Mouse (Mus musculus) brown adipose tissue, adult 24 weeks (tissue): ENCODE measurements at regions not wholly inside any gene's neighbourhood (a gene's known extent, or its start where the extent isn't known, plus 50 kb on each side); places are given as distances from the start of the nearest gene placed in this dataset.

Experiments used
- H3K27ac ChIP-seq: fragments of 200-500 bp; replicated peaks from 2 replicates; pipeline ENCODE4 v1.5.1; 2012; ENCODE audit warnings: low read depth, mild to moderate bottlenecking, low read length
- H3K4me1 ChIP-seq: fragments of 200-500 bp; 2 replicates; pipeline ENCODE4 v1.6.1; 2012; ENCODE audit warnings: low read length, mixed read lengths; ENCODE audit not compliant: control insufficient read depth, insufficient read depth, insufficient read length
- H3K4me3 ChIP-seq: fragments of 200-500 bp; 2 replicates; pipeline ENCODE4 v1.5.1; 2012; ENCODE audit warnings: low read depth, mild to moderate bottlenecking, low read length, moderate library complexity; ENCODE audit not compliant: insufficient read depth

DNA sequence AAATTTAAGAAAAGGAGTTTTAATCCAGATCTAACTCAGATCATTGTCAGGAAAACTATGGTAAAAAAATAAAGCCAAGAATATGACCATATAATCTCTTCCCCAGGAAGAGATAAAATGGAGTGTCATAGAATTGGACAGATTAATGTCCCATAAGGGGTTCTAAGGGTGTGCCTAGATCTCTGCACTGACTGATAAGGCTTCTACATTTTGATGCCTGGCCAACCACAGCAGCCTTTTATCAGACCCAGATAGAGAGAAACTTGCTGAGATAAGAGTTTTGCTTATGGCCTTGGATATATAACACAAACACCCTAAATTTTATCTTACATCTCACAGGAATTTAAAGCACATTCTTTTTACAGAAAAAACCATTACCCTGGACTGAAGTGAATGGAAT lies 351.3 kb upstream of the Ccdc54 start:
- no peak overlapping the region for H3K27ac ChIP-seq
- no peaks in the 10 kb centered on the region for H3K4me1 ChIP-seq
- H3K4me3 ChIP-seq, result no peak overlapping the region

DNA sequence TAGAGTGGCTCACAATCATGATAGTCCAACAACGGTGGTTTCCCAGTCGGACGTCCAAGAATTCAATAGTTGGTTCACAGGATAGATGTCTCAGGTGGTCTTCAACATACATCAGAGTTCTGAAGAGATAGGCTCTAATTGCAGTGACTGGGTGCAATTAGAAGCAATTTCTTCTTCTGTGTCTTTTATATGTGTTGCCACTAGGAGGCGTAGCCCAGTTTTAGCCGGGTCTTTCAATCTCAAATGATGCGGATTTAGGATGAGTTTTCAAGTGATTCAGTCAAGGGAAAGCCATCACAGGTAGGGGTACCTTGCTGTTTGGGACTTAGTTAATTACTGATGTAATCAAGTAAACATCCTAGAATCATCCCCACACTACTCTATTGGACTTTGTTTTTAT lies 348.4 kb upstream of the Ccdc54 start:
- H3K27ac ChIP-seq, result no peak overlapping the region

DNA sequence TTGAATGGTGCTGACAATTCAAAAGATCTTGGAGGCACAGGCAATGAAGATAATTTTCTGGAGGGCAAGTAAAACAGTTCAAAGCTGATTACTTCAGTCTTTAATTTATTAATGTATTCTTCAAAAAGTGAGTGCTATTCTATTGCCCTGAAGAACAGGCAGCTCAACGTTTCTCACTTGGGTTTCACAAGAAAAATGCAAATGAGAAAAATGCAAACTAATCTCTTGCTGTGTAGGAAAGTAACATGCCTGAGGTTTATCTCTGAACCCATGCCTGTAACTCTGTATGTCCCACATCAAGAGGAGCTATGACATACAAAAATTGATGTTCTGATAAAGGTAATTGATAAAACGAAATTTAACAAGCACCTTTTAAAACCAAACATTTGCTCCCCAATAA lies 316.8 kb upstream of the Ccdc54 start:
- no peak overlapping the region for H3K4me3 ChIP-seq
- no peaks in the 10 kb centered on the region for H3K4me1 ChIP-seq
- H3K27ac ChIP-seq, result no peak overlapping the region

More for the DNA sequence above, 348.4 kb upstream of the Ccdc54 start:
- H3K4me1 ChIP-seq, result no peaks in the 10 kb centered on the region
- H3K4me3 ChIP-seq, result no peak overlapping the region

DNA sequence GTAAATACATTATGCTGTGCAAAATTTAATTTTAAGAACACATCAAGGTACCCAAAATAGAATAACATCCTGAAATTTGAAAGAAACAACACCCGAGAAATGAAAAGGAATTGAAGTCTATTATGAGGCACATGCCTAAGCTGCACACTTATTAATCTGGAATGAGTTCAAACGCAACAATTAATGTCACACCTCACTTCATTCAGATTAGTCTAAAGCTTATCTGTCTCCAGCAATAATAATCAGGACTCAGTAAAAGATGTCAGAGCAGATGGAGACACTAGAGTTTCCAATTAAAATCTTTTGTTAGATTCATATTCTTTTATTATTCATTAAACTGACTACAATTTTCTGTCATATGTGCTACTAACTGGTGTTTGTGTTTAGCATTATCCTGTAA lies 308.2 kb upstream of the Ccdc54 start:
- H3K4me1 ChIP-seq, result no peaks in the 10 kb centered on the region
- no peak overlapping the region for H3K27ac ChIP-seq
- no peak overlapping the region for H3K4me3 ChIP-seq

DNA sequence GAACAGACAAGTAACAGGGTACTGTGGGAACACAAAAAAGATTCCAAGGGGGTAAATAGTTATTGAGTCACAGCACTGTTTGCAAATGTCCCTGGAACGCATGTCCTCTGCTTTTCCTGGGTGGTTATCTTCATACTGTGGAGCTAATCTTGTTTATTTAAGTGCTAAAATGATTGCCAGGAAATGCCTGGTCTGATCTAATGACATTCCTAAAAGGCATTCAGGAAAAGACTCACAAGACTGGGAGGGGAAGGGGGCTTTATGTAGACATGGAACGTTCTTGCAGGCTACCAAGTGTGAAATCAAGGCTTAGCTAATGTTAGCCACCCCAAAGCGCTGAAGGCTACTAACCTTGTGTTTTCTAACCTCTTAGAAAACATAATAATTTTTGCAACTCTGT lies 287.0 kb upstream of the Ccdc54 start:
- H3K27ac ChIP-seq, result no peak overlapping the region
- no peak overlapping the region for H3K4me3 ChIP-seq
- no peaks in the 10 kb centered on the region for H3K4me1 ChIP-seq

DNA sequence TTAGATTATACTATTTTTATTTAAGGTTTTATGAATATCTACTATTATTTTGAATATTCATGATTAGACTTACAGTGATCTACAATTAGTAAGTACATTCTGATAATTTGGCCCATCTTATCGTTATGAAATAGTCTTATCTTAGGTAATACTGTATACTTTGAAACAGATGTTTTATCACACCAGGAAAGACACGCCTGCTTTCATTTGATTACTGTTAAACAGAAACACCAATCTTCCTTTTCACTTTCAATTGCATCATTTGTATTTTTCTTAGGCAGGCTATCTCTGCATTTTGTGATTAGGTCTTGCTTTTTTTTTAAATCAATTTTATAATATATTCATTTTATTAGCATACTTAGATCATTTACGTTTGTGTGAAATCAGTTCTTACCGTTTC lies 280.4 kb upstream of the Ccdc54 start:
- Histone ChIP-seq H3K4me1 (no peaks in the 10 kb centered on the region), H3K4me3 (no peak overlapping the region), H3K27ac (no peak overlapping the region)

DNA sequence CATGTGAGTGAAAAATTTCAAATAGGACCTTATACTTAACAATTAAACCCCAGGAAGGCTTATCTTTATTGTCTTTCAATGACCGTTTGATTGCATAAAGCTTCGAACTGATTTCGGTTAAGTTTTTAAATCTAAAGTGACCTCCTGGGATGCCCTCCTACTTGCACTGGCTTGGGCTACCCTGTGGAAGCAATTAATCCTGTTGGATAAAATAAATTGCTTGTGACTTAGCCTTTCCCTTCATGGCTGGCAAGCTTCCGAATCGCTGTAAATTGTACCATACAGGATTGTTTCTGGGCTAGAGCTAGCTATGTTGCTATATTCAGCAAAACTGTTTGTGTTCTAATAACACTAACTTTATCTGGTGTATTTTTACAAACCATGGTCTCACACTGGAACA lies 272.6 kb upstream of the Ccdc54 start:
- no peak overlapping the region for H3K27ac ChIP-seq
- H3K4me1 ChIP-seq, result no peaks in the 10 kb centered on the region
- no peak overlapping the region for H3K4me3 ChIP-seq

DNA sequence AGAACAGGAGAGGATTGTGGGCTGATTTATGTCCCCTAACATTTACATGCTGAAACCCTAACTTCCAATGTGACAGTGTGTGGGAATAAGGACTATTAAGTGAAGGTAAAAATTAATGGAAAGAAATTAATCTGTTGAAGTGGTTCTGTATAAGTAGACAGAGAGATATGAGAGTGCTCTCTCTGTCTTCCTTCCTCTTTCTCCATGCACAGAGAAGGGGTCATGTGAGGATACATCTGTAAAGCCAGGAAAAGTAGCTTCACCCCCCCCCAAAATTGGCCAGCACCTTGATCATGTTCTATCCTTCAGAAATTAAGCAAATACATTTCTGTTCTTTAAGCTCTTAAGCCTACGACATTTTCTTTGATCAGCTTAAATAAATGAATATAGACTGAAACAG lies 268.6 kb upstream of the Ccdc54 start:
- Histone ChIP-seq H3K4me3 (no peak overlapping the region), H3K27ac (no peak overlapping the region), H3K4me1 (no peaks in the 10 kb centered on the region)

DNA sequence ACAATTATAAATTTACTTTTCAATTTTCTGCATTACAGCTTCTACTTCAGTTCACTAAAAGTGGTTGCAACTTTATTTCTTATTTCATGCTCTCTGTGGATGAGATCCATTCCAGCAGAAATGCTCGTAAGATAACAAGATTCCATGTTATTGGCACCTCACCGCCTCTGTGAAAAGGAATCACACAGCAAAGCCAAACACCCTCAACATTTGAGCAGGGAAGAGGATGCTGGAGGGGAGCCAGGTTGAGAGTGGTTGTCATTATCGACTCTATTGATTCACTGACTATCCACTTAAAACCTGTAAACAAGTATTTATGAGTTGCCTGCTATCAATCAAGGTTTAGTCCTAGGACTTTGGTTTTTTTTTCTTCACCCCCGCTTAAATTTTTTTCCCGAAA lies 261.1 kb upstream of the Ccdc54 start:
- H3K4me3 ChIP-seq, result no peak overlapping the region
- H3K27ac ChIP-seq, result no peak overlapping the region
- H3K4me1 ChIP-seq, result no peaks in the 10 kb centered on the region

DNA sequence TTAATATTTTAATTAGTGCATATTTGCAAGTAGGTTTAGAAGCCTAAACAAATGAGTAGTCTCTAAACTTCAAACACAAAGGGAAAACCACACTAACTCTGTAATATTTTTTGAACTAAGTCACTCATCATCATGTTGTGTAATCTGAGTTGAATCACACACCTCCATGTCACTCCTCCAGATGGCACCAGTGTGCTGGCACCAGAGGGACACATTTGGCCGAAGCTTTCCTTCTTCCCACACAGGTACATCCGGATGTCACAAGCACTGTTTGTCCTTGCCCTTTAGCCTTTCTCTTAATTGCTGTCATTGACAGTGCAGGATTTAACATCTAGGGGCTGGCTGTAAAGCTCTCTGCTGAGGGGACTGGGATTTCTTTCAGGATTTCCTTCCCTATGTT lies 256.7 kb upstream of the Ccdc54 start:
- Histone ChIP-seq H3K4me1 (no peaks in the 10 kb centered on the region), H3K4me3 (no peak overlapping the region), H3K27ac (no peak overlapping the region)

DNA sequence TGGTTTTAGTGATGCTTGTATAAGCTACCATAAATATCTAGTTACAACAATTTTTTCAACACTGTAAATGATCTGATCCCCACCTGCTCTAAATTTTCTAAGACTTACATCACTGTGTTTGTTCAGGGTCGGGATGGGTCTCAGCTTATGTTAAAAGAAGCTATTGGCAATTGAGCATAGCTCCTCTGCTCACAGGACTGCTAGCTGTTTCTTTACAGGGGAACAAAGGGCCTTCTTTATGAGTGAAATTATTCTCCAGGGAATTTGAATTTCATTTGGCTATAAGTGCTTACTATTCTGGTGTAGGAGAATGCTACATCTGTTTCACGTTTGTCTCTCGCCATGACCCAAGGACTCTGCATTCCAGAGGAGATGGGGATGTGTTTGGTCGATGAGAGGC lies 255.6 kb upstream of the Ccdc54 start:
- Histone ChIP-seq H3K4me1 (no peaks in the 10 kb centered on the region), H3K4me3 (no peak overlapping the region), H3K27ac (no peak overlapping the region)

DNA sequence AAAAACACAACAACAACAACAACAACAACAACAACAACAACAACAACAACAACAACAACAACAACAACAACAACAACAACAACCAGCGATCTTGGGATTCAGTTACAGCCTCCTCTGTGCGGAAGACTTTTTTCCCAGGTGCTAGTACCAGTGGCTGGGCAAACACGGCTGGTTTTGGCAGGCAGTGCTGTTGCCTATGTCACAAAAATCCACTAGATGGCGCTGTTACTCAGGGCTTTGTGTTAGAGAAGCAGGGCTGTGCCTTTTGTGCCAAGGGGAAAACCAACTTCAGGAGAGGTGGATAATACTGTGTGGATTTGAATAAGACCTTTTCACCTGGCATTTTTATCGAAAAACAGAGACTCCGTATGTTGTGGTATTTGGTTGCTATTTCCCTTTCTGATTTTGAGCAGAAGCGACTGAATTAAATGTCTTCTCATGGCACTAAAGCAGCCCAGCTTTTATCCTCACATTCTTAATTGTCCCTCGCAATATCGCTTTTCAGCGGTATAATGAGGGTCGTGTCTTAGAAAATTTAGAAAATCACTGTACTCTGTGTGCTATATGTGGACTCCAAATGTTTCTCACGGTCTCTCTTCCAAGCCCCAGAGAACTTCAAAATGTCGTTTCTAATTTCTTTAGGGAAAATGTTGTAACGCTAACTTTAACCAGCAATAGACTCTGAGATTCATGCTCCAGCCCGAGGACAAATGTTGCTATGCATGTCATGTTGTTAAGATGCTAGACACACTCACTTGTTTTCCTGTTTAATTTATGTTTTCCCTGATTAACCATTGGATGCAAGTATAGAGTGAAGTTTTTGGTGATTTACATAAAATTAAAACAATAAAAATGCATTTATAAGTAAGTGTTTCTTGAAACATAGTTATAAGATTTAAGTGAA lies 251.0 kb upstream of the Ccdc54 start:
- Histone ChIP-seq H3K27ac (no peak overlapping the region), H3K4me1 (no peaks in the 10 kb centered on the region), H3K4me3 (no peak overlapping the region)

DNA sequence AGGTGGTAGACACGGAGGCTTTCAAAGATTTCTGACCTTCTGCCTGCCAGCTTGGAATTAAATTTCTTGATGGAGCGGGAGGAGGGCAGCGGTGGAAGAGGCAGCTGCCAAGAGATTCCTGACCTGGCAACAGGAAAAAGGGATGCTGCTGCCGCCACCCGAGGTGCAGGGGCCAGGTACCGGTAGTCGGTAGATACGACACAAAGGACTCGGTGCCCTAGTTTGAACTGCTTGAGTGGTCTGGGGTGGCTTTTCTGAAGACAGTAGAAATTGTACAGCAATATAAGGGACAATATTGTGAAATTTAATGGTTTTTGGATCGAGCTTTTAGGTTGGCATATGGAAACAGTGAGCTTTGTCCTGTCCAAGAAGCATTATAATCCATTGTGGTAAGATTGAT lies 250.3 kb upstream of the Ccdc54 start:
- Histone ChIP-seq H3K4me1 (no peaks in the 10 kb centered on the region), H3K27ac (no peak overlapping the region), H3K4me3 (no peak overlapping the region)

DNA sequence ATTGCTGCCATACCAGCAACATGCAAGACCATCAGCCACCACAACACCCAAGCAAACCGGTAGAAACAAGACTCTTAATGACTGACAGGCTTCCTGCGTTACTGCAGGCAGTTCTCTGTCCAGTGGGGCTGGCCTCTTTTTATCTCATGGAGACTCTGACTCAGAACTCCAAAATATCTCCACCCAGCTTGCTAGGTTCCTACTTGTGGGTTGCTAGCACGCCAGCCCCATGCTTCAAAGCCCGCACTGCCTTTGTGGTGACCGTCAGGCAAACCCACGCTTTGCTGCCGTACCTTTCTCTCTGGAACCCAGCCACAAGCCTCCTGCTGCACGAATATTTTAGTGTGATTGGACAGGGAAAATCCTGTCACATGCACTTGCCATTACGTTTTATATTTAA lies 248.7 kb upstream of the Ccdc54 start:
- Histone ChIP-seq H3K4me3 (no peak overlapping the region), H3K27ac (no peak overlapping the region), H3K4me1 (no peaks in the 10 kb centered on the region)

DNA sequence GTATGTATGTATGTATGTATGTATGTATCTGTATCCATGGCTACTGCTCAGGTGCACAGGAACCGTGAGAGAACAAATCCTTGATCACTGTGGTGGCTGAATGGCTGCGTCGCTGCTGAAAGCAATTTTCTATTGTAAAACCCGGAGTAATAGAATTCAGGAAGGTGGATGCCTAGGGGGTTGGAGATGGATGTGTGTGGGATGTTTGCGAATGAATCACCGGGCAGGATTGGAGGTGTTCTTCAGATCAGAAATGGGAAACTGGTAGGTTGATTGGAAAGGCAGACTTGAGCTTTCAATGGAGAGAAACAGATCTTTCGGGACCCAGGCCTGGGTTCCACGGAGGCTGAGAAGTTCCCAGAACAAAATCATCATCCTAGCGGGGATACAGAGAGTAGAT lies 246.5 kb upstream of the Ccdc54 start:
- H3K4me3 ChIP-seq, result no peak overlapping the region
- H3K27ac ChIP-seq, result no peak overlapping the region
- no peaks in the 10 kb centered on the region for H3K4me1 ChIP-seq

DNA sequence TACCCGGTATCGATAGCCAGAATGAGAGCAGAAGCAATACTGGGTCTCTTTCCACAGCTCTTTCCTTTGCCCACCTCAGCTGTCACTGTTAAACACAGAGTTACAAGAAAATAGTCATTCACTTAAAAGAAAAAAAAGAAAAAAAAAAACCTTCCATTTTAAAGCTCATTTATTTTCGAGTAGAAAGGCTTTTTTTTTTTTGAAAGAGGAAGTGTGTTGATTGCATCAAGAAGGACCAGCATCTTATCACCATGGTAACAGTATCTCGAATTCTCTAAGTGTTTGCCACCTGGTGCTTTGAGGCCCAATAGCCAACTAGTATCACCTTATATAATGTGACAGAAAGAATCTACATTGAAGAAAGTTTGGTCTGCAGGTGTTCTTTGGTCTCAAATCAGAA lies 245.5 kb upstream of the Ccdc54 start:
- Histone ChIP-seq H3K4me1 (no peaks in the 10 kb centered on the region), H3K27ac (no peak overlapping the region), H3K4me3 (no peak overlapping the region)
